In the genomic region with DNA sequence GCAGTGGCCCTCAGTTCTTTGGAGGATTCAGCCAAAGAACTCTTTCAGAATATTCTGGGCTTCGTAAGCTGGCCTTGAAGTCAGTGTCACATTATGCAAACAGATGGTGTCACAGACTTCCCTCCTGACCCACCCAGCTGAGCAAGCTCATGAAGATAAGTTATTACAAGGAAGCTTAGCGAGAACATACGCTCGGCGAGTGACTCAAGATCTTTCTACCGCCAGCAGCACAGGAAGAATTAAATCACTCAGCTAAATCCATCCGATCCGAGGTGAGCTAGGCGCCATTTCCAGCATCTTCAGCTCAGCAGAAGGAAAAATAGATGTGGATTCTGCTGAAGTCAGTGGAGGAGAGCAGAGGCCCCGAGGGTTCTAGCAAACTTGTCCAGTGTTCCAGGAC, we compare ENCODE assay signal across 14 mouse cellular contexts. TPM values are rescaled to one million over a fixed set of nuclear protein-coding genes. Genes with fewer than 3 reads are reported as not detected.
DNase-seq lines count a peak whose midpoint lies in the region; ATAC-seq and TF ChIP-seq lines count a peak whose summit lies in the region.
"Had no signal": no experiment of that assay in that cellular context is flagged by ENCODE, and none has a peak within 500 bp of the region (broad histone marks: within the 10 kb centered on the region; RNA-seq: fewer than 3 reads in every experiment).

No protein-coding gene starts in this region.

- H3K4me1 ChIP-seq in hindbrain, postnatal 0 days (ENCODE audit: insufficient read depth, low read length), result no peaks in the 10 kb centered on the region
- H3K4me1 ChIP-seq in hindbrain, embryonic 12.5 days, result no peaks in the 10 kb centered on the region
- peaks cover 7% of the 10 kb centered on the region; the same call in 1 of the 2 replicates for H3K4me1 ChIP-seq in small intestine, adult 2 months (ENCODE audit: control insufficient read depth, insufficient read depth, insufficient read length, low read length)
- H3K4me1 ChIP-seq: limb, embryonic 15.5 days had no signal

- 0 out of 2 replicates have a peak overlapping the region, but pooled peaks have one; percentile 1 for H3K9ac ChIP-seq in hindbrain, postnatal 0 days (replicated peaks; ENCODE audit: low read length)
- no peak overlapping the region for H3K9ac ChIP-seq in hindbrain, embryonic 12.5 days
- H3K9ac ChIP-seq: limb, embryonic 15.5 days; neural tube, embryonic 15.5 days had no signal

- no peak for TF ChIP-seq CTCF in hindbrain, postnatal 0 days (IDR thresholded peaks at IDR 0.05; ENCODE audit: low read depth)
- no peak for TF ChIP-seq CTCF in small intestine, adult 2 months (IDR thresholded peaks at IDR 0.05; ENCODE audit: extremely low read depth, insufficient read length, insufficient replicate concordance, low read depth, low read length)

- 59% methylated on average over 10 of the region's 10 CpGs for WGBS in hindbrain, postnatal 0 days
- WGBS in hindbrain, embryonic 12.5 days, result 79% methylated on average over 10 of the region's 10 CpGs
- 58% methylated on average over 10 of the region's 10 CpGs for WGBS in small intestine, adult 2 months

- no peak overlapping the region for H3K27ac ChIP-seq in hindbrain, postnatal 0 days
- H3K27ac ChIP-seq in hindbrain, embryonic 12.5 days, result no peak overlapping the region
- H3K27ac ChIP-seq in small intestine, adult 2 months (ENCODE audit: insufficient read depth, low read depth, low read length), result peak overlapping the region; percentile 68
- H3K27ac ChIP-seq: limb, embryonic 15.5 days; neural tube, embryonic 15.5 days had no signal

- peak; percentile 54 for DNase-seq in cerebellum, adult 11-12 months
- DNase-seq in cerebellum, postnatal 4 days (ENCODE audit: low spot score in 2 of 2), result no peak
- DNase-seq in hindbrain, postnatal 0 days (ENCODE audit: low spot score), result peak; percentile 41
- DNase-seq in right cerebral cortex, adult 18-20 months, result peak; percentile 73
- no peak for DNase-seq in right cerebral cortex, postnatal 14 days
- DNase-seq: kidney, postnatal 36 days; lung, postnatal 10 days; midbrain, embryonic 14.5 days had no signal

- TF ChIP-seq POLR2A in small intestine, adult 2 months (IDR thresholded peaks at IDR 0.05; ENCODE audit: low read depth, low read length), result no peak

- no peaks in the 10 kb centered on the region for H3K27me3 ChIP-seq in hindbrain, postnatal 0 days (ENCODE audit: insufficient read depth, low read length)
- no peaks in the 10 kb centered on the region for H3K27me3 ChIP-seq in hindbrain, embryonic 12.5 days
- no peaks in the 10 kb centered on the region for H3K27me3 ChIP-seq in small intestine, adult 2 months (ENCODE audit: control insufficient read depth, insufficient read depth, low read length)
- H3K27me3 ChIP-seq: limb, embryonic 15.5 days; neural tube, embryonic 15.5 days had no signal

- no peaks in the 10 kb centered on the region for H3K9me3 ChIP-seq in hindbrain, postnatal 0 days (ENCODE audit: low read length)
- H3K9me3 ChIP-seq in hindbrain, embryonic 12.5 days (replicated peaks), result no peaks in the 10 kb centered on the region
- H3K9me3 ChIP-seq: limb, embryonic 15.5 days; neural tube, embryonic 15.5 days had no signal

- no peak for ATAC-seq in hindbrain, postnatal 0 days
- no peak for ATAC-seq in hindbrain, embryonic 12.5 days (ENCODE audit: low FRiP score)
- ATAC-seq in monocyte, adult 5-6 weeks (replicated peaks; ENCODE audit: insufficient number of reproducible peaks, low FRiP score, low TSS enrichment, poor library complexity, severe bottlenecking), result no peak

- no peak overlapping the region for H3K4me3 ChIP-seq in hindbrain, postnatal 0 days (ENCODE audit: low read length)
- no peak overlapping the region for H3K4me3 ChIP-seq in hindbrain, embryonic 12.5 days
- no peak overlapping the region for H3K4me3 ChIP-seq in small intestine, adult 2 months (ENCODE audit: low read depth, low read length)
- H3K4me3 ChIP-seq: limb, embryonic 15.5 days; neural tube, embryonic 15.5 days had no signal

- H3K4me2 ChIP-seq in hindbrain, postnatal 0 days (ENCODE audit: low read depth, low read length), result no peak overlapping the region
- no peak overlapping the region for H3K4me2 ChIP-seq in hindbrain, embryonic 12.5 days (replicated peaks)
- H3K4me2 ChIP-seq: limb, embryonic 15.5 days; neural tube, embryonic 15.5 days had no signal

- no peaks in the 10 kb centered on the region for H3K36me3 ChIP-seq in hindbrain, postnatal 0 days (ENCODE audit: insufficient read depth, low read length)
- H3K36me3 ChIP-seq in hindbrain, embryonic 12.5 days, result no peaks in the 10 kb centered on the region
- peaks cover 27% of the 10 kb centered on the region for H3K36me3 ChIP-seq in small intestine, adult 2 months (ENCODE audit: control insufficient read depth, insufficient read depth, low read length)
- H3K36me3 ChIP-seq: limb, embryonic 15.5 days; neural tube, embryonic 15.5 days had no signal

RNA-seq across cellular contexts. Expression of gene Sel1l3, which starts 26.5 kb away (rescaled TPM):
- 19.1 and 22.4 TPM in 2 replicates for total RNA-seq in hindbrain, postnatal 0 days (2014; rRNA removed)
- polyA plus RNA-seq in hindbrain, postnatal 0 days (2015; fragmentation: Nextera tagmentation; extraction: Ambion mirVana), result 4.7 and 4.8 TPM in 2 replicates
- 4.8 and 5.1 TPM in 2 replicates for polyA plus RNA-seq in hindbrain, embryonic 12.5 days (2016; fragmentation: Nextera tagmentation; extraction: Ambion mirVana)
- 15.0 and 35.1 TPM in 2 replicates for polyA plus RNA-seq in small intestine, adult 2 months (2012; rRNA removed)
- total RNA-seq in monocyte, adult 5-6 weeks (2017), result 0.38 TPM in 1 of 3 replicates, not detected in the others
- total RNA-seq: common myeloid progenitor, adult 5-6 weeks had no signal

Comparison
In these comparisons a context has a peak if more than half of its experiments do, and no peak if none do; other contexts are left out.
1. DNase-seq: peak in cerebellum, adult 11-12 months (single experiment), hindbrain, postnatal 0 days (single experiment) and right cerebral cortex, adult 18-20 months (single experiment); none in cerebellum, postnatal 4 days (0 of 2) and right cerebral cortex, postnatal 14 days (single experiment).